Mouse (Mus musculus) heart, postnatal 0 days (tissue): ENCODE measurements around the gene Hrct1.

Source experiments
- CTCF ChIP-seq: IDR thresholded peaks from 2 replicates; pipeline ENCODE4 v1.5.1; 2016; ENCODE audit warnings: antibody characterized with exemption, control low read depth, low read depth
- EP300 ChIP-seq: IDR thresholded peaks from 2 replicates; pipeline ENCODE4 v1.6.1; 2016; ENCODE audit warnings: antibody characterized with exemption, low read depth

GRCm38 (mm10) chr4:43757213-43757612 is 30.2 kb downstream of the Hrct1 start:
- TF ChIP-seq CTCF (no peak), EP300 (no peak)
